In the genomic region with DNA sequence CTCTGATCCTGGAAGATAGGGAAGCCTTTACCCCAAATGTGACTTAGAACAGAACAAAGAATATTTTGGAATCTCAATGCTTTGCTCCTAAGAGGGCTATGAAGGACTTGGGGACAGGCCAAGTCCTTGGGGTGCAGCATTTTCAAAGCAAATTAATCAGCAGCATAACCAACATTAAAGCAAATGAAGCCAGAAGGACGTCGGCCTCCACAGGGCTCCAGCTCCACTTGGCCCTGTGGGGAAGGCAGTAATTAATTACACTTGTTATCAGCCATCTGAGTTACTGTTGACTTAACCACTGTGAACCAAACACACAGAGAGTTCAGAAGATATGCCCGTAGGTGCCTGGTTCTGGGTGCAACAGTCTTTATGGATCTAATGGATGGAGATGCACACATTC, we compare ENCODE assay signal across 27 mouse cellular contexts. TPM values are rescaled to one million over a fixed set of nuclear protein-coding genes. Genes with fewer than 3 reads are reported as not detected.
DNase-seq lines count a peak whose midpoint lies in the region; ATAC-seq lines count a peak whose summit lies in the region.
"Had no signal": no experiment of that assay in that cellular context is flagged by ENCODE, and none has a peak within 500 bp of the region (broad histone marks: within the 10 kb centered on the region; RNA-seq: fewer than 3 reads in every experiment).

No protein-coding gene starts in this region.

- no peak overlapping the region for H3K27ac ChIP-seq in kidney, embryonic 15.5 days
- H3K27ac ChIP-seq in macrophage = peak overlapping the region; percentile 100
- H3K27ac ChIP-seq: embryonic facial prominence, embryonic 12.5 days; forebrain, embryonic 13.5 days; heart, embryonic 15.5 days; hindbrain, embryonic 15.5 days; kidney, postnatal 0 days; left cerebral cortex, adult 2 months; neural tube, embryonic 15.5 days had no signal

- DNase-seq in adrenal gland, adult 2 months = peak; percentile 82
- no peak for DNase-seq in adrenal gland, postnatal 4 days (ENCODE audit: low spot score in 2 of 2)
- peak; percentile 39 for DNase-seq in kidney, postnatal 14 days
- DNase-seq in adrenal gland, postnatal 14 days = peak; percentile 73
- no peak for DNase-seq in cerebellum, adult 18-20 months
- no peak for DNase-seq in retina, embryonic 14.5 days (ENCODE audit: low spot score)
- DNase-seq: gastrocnemius, postnatal 36 days; heart, postnatal 4 days; left cerebral cortex, postnatal 4 days; liver; lung, embryonic 14.5 days; lung, postnatal 36 days; retina, postnatal 1 day; thymus, postnatal 36 days had no signal

- ATAC-seq in kidney, embryonic 15.5 days (replicated peaks; ENCODE audit: low FRiP score) = no peak
- ATAC-seq: activated CD4-positive, CD25-positive, alpha-beta regulatory T cell, adult 4 months; CD4-positive, CD25-positive, alpha-beta regulatory T cell, adult 4 months; forebrain, embryonic 13.5 days; midbrain, embryonic 16.5 days had no signal

- WGBS in kidney, embryonic 15.5 days = 61% methylated on average over 3 of the region's 3 CpGs
- WGBS in macrophage (ENCODE audit: missing documents) = 100% methylated on average over 3 of the region's 3 CpGs

- H3K4me2 ChIP-seq in kidney, embryonic 15.5 days = no peak overlapping the region
- H3K4me2 ChIP-seq: embryonic facial prominence, embryonic 12.5 days; forebrain, embryonic 13.5 days; heart, embryonic 15.5 days; hindbrain, embryonic 15.5 days; lung, embryonic 14.5 days; neural tube, embryonic 15.5 days had no signal

- peaks cover 10% of the 10 kb centered on the region; the same call in 1 of the 2 replicates for H3K36me3 ChIP-seq in kidney, embryonic 15.5 days
- peaks cover 28% of the 10 kb centered on the region for H3K36me3 ChIP-seq in macrophage (ENCODE audit: inconsistent target)
- H3K36me3 ChIP-seq: hindbrain, embryonic 15.5 days had no signal

- H3K9me3 ChIP-seq in kidney, embryonic 15.5 days (replicated peaks) = no peaks in the 10 kb centered on the region
- H3K9me3 ChIP-seq: embryonic facial prominence, embryonic 12.5 days; forebrain, embryonic 13.5 days; heart, embryonic 15.5 days; hindbrain, embryonic 15.5 days; neural tube, embryonic 15.5 days had no signal

- no peaks in the 10 kb centered on the region for H3K4me1 ChIP-seq in kidney, embryonic 15.5 days
- H3K4me1 ChIP-seq: embryonic facial prominence, embryonic 12.5 days; forebrain, embryonic 13.5 days; heart, embryonic 15.5 days; hindbrain, embryonic 15.5 days; neural tube, embryonic 15.5 days had no signal

- H3K4me3 ChIP-seq in kidney, embryonic 15.5 days (replicated peaks) = no peak overlapping the region
- no peak overlapping the region for H3K4me3 ChIP-seq in macrophage (ENCODE audit: inconsistent target)
- H3K4me3 ChIP-seq: embryonic facial prominence, embryonic 12.5 days; erythroblast, embryonic 14.5 days; forebrain, embryonic 13.5 days; heart, embryonic 15.5 days; hindbrain, embryonic 15.5 days; left cerebral cortex, adult 2 months; neural tube, embryonic 15.5 days had no signal

- H3K9ac ChIP-seq in kidney, embryonic 15.5 days = no peak overlapping the region
- H3K9ac ChIP-seq: embryonic facial prominence, embryonic 12.5 days; forebrain, embryonic 13.5 days; heart, embryonic 15.5 days; hindbrain, embryonic 15.5 days; lung, embryonic 14.5 days; neural tube, embryonic 15.5 days had no signal

- H3K27me3 ChIP-seq in kidney, embryonic 15.5 days = no peaks in the 10 kb centered on the region
- H3K27me3 ChIP-seq: embryonic facial prominence, embryonic 12.5 days; forebrain, embryonic 13.5 days; heart, embryonic 15.5 days; hindbrain, embryonic 15.5 days; neural tube, embryonic 15.5 days had no signal

- H3K79me2 ChIP-seq in macrophage (ENCODE audit: inconsistent target) = peaks cover 84% of the 10 kb centered on the region

RNA-seq across cellular contexts. Expression of gene Lipa, which starts 8.5 kb away (rescaled TPM):
- 100 to 1,000 TPM; 103 to 185 TPM for total RNA-seq in adrenal gland, adult 2 months (2021)
- 44.2 and 70.9 TPM in 2 replicates for polyA plus RNA-seq in adrenal gland, adult 2 months (2012; rRNA removed)
- total RNA-seq in adrenal gland, postnatal 4 days (2021) = 100 to 1,000 TPM; 118 to 120 TPM
- 31.2 and 32.5 TPM in 2 replicates for polyA plus RNA-seq in kidney, embryonic 15.5 days (2015; fragmentation: Nextera tagmentation; extraction: Ambion mirVana)
- 128 and 148 TPM in 2 replicates for total RNA-seq in adrenal gland, postnatal 14 days (2021)
- total RNA-seq in macrophage (2018; cell fraction: chromatin; rRNA removed) = 100 to 1,000 TPM in 15 of 26 experiments, 10 to 100 TPM in 11; 33.8 to 485 (median 111) TPM
- 1,000 to 10,000 TPM in 4 of 26 experiments, 100 to 1,000 TPM in 22; 457 to 1,368 (median 726) TPM for total RNA-seq in macrophage (2018; cell fraction: cytosol; rRNA removed)
- 1,000 to 10,000 TPM in 3 of 26 experiments, 100 to 1,000 TPM in 23; 198 to 1,229 (median 648) TPM for total RNA-seq in macrophage (2018; cell fraction: nucleus; rRNA removed)
- 951 to 1,428 TPM (median 1,047 TPM) in 3 replicates for polyA plus RNA-seq in macrophage (2018)

RNA-seq across cellular contexts. Expression of gene Ifit2, which starts 31.7 kb away (rescaled TPM):
- 1 to 10 TPM; 3.0 to 5.1 TPM for total RNA-seq in adrenal gland, adult 2 months (2021)
- 0.10 and 0.26 TPM in 2 replicates for polyA plus RNA-seq in adrenal gland, adult 2 months (2012; rRNA removed)
- 1 to 10 TPM; 4.2 to 5.5 TPM for total RNA-seq in adrenal gland, postnatal 4 days (2021)
- polyA plus RNA-seq in kidney, embryonic 15.5 days (2015; fragmentation: Nextera tagmentation; extraction: Ambion mirVana) = 9.5 and 9.7 TPM in 2 replicates
- total RNA-seq in adrenal gland, postnatal 14 days (2021) = 3.4 and 4.4 TPM in 2 replicates
- total RNA-seq in macrophage (2018; cell fraction: chromatin; rRNA removed) = 1,000 to 10,000 TPM in 6 of 26 experiments, 100 to 1,000 TPM in 12, 10 to 100 TPM in 8; 30.4 to 2,097 (median 579) TPM
- 1,000 to 10,000 TPM in 14 of 26 experiments, 100 to 1,000 TPM in 12; 225 to 3,895 (median 1,756) TPM for total RNA-seq in macrophage (2018; cell fraction: cytosol; rRNA removed)
- total RNA-seq in macrophage (2018; cell fraction: nucleus; rRNA removed) = 1,000 to 10,000 TPM in 16 of 26 experiments, 100 to 1,000 TPM in 9, 10 to 100 TPM in 1; 77.5 to 3,890 (median 2,245) TPM
- polyA plus RNA-seq in macrophage (2018) = 92.3 to 757 TPM (median 307 TPM) in 3 replicates

RNA-seq across cellular contexts. Expression of gene Ch25h, which starts 43.8 kb away (rescaled TPM):
- 1 to 10 TPM in 1 of 2 experiments, under 1 TPM in 1; 0.46 to 2.1 TPM for total RNA-seq in adrenal gland, adult 2 months (2021)
- 5.0 and 9.0 TPM in 2 replicates for polyA plus RNA-seq in adrenal gland, adult 2 months (2012; rRNA removed)
- not detected for total RNA-seq in adrenal gland, postnatal 4 days (2021)
- polyA plus RNA-seq in kidney, embryonic 15.5 days (2015; fragmentation: Nextera tagmentation; extraction: Ambion mirVana) = 1.8 and 2.2 TPM in 2 replicates
- 1.4 TPM in 1 of 2 replicates, not detected in the other for total RNA-seq in adrenal gland, postnatal 14 days (2021)
- total RNA-seq in macrophage (2018; cell fraction: chromatin; rRNA removed) = 1 to 10 TPM in 8 of 26 experiments, under 1 TPM in 6, not detected in 12; 0.45 to 4.8 (median 1.3) TPM
- 1 to 10 TPM in 11 of 26 experiments, under 1 TPM in 15; 0.13 to 9.9 (median 0.72) TPM for total RNA-seq in macrophage (2018; cell fraction: cytosol; rRNA removed)
- total RNA-seq in macrophage (2018; cell fraction: nucleus; rRNA removed) = 10 to 100 TPM in 8 of 26 experiments, 1 to 10 TPM in 13, under 1 TPM in 4, not detected in 1; 0.64 to 16.9 (median 5.9) TPM
- polyA plus RNA-seq in macrophage (2018) = 1.2 to 3.1 TPM in 2 of 3 replicates, not detected in the other
- total RNA-seq: gastrocnemius, postnatal 36 days had no signal
- polyA plus RNA-seq: activated CD4-positive, CD25-positive, alpha-beta regulatory T cell, adult 4 months; CD4-positive, CD25-positive, alpha-beta regulatory T cell, adult 4 months; erythroblast, embryonic 14.5 days had no signal

Comparison
In these comparisons a context has a peak if more than half of its experiments do, and no peak if none do; other contexts are left out.
1. DNase-seq: peak in adrenal gland, adult 2 months (single experiment), kidney, postnatal 14 days (single experiment) and adrenal gland, postnatal 14 days (single experiment); none in adrenal gland, postnatal 4 days (0 of 2), cerebellum, adult 18-20 months (0 of 2) and retina, embryonic 14.5 days (single experiment).